Mouse (Mus musculus): ENCODE data around the gene Apoa5. TPM values are rescaled to one million over a fixed set of nuclear protein-coding genes. Genes with fewer than 3 reads are reported as not detected.
A peak's percentile ranks its signal among the peaks of the same experiment; 100 is the strongest.

Gene Apoa5
- polyA plus RNA-seq, 1 experiment from 2014 or later: 0.08 TPM

GRCm38 (mm10) chr9:46235196-46235595 lies 33.2 kb upstream of the Apoa5 start:
- Histone ChIP-seq H3K36me3 (ENCODE audit: control insufficient read depth, insufficient read depth, low read length) (no peaks in the 10 kb centered on the region), H3K27ac (replicated peaks; ENCODE audit: low read depth, low read length) (no peak overlapping the region), H3K4me3 (ENCODE audit: low read depth, low read length) (no peak overlapping the region), H3K9ac (ENCODE audit: low read length) (no peak overlapping the region), H3K4me1 (ENCODE audit: control insufficient read depth, insufficient read depth, low read length) (peaks cover 2% of the 10 kb centered on the region; the same call in 1 of the 2 replicates), H3K9me3 (ENCODE audit: control insufficient read depth, low read length) (no peaks in the 10 kb centered on the region), H3K27me3 (ENCODE audit: control insufficient read depth, insufficient read depth, low read length) (no peaks in the 10 kb centered on the region), H3K4me2 (ENCODE audit: low read depth, severe bottlenecking) (no peak overlapping the region)
- ATAC-seq (ENCODE audit: insufficient number of reproducible peaks, low FRiP score, low TSS enrichment, low read depth) (no peak), DNase-seq (ENCODE audit: low spot score) (no peak)
- 89% methylated on average over 6 of the region's 6 CpGs for WGBS

- no peak for ATAC-seq (ENCODE audit: insufficient number of reproducible peaks, low FRiP score, low TSS enrichment, low read depth)
- H3K27me3 ChIP-seq (ENCODE audit: control insufficient read depth, insufficient read depth, low read length): no peaks in the 10 kb centered on the region
- no peak within 1 kb of the TSS for H3K4me2 ChIP-seq (ENCODE audit: low read depth, severe bottlenecking)
- no peak within 1 kb of the TSS for H3K9ac ChIP-seq (ENCODE audit: low read length)
- peaks cover 1% of the 10 kb centered on the region; the same call in 1 of the 2 replicates for H3K4me1 ChIP-seq (ENCODE audit: control insufficient read depth, insufficient read depth, low read length)
- DNase-seq (ENCODE audit: low spot score): no peak
- no peaks in the 10 kb centered on the region for H3K36me3 ChIP-seq (ENCODE audit: control insufficient read depth, insufficient read depth, low read length)
- no peak within 1 kb of the TSS for H3K4me3 ChIP-seq (ENCODE audit: low read depth, low read length)
- no peak within 1 kb of the TSS for H3K27ac ChIP-seq (replicated peaks; ENCODE audit: low read depth, low read length)
- H3K9me3 ChIP-seq (ENCODE audit: control insufficient read depth, low read length): no peaks in the 10 kb centered on the region
Measured at GRCm38 (mm10) chr9:46235596-46235648, 33.0 kb upstream of the Apoa5 start, which contains the start of gene Apoc3. Gene Apoc3, minus strand, starts transcription at chr9:46235636.

- Histone ChIP-seq H3K4me3 (ENCODE audit: low read depth, low read length) (no peak overlapping the region), H3K27me3 (ENCODE audit: control insufficient read depth, insufficient read depth, low read length) (no peaks in the 10 kb centered on the region), H3K36me3 (ENCODE audit: control insufficient read depth, insufficient read depth, low read length) (no peaks in the 10 kb centered on the region), H3K9me3 (ENCODE audit: control insufficient read depth, low read length) (no peaks in the 10 kb centered on the region), H3K9ac (ENCODE audit: low read length) (no peak overlapping the region), H3K4me2 (ENCODE audit: low read depth, severe bottlenecking) (no peak overlapping the region), H3K4me1 (ENCODE audit: control insufficient read depth, insufficient read depth, low read length) (no peaks in the 10 kb centered on the region; the same call in 1 of the 2 replicates), H3K27ac (replicated peaks; ENCODE audit: low read depth, low read length) (no peak overlapping the region)
- WGBS: 50% methylated on average over 4 of the region's 4 CpGs
- DNase-seq (ENCODE audit: low spot score): no peak
- no peak for ATAC-seq (ENCODE audit: insufficient number of reproducible peaks, low FRiP score, low TSS enrichment, low read depth)
Measured at GRCm38 (mm10) chr9:46235649-46236048, 32.8 kb upstream of the Apoa5 start.

DNA sequence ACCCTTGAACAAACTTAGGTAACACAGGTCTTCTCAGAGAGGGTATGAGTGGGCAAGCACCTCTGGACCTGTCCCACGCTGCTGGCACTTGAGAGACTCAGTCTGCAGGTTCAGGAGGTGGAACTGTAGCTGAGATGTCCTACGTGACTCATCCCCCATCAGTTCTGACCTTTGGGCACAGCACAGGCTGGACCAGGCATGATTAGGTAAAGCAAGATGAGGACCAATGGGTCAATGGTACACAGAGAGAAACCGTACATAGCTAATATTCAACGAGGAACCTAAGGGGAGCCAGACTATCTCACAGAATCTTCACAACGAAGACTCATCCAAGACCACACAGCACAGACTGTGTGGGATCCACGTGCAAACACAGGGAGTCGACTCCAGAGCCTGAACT lies 29.6 kb upstream of the Apoa5 start:
- Histone ChIP-seq H3K4me2 (ENCODE audit: low read depth, severe bottlenecking) (no peak overlapping the region), H3K27ac (replicated peaks; ENCODE audit: low read depth, low read length) (no peak overlapping the region), H3K36me3 (ENCODE audit: control insufficient read depth, insufficient read depth, low read length) (no peaks in the 10 kb centered on the region), H3K27me3 (ENCODE audit: control insufficient read depth, insufficient read depth, low read length) (no peaks in the 10 kb centered on the region), H3K4me3 (ENCODE audit: low read depth, low read length) (no peak overlapping the region), H3K4me1 (ENCODE audit: control insufficient read depth, insufficient read depth, low read length) (no peaks in the 10 kb centered on the region), H3K9ac (ENCODE audit: low read length) (no peak overlapping the region), H3K9me3 (ENCODE audit: control insufficient read depth, low read length) (no peaks in the 10 kb centered on the region)
- no peak for ATAC-seq (ENCODE audit: insufficient number of reproducible peaks, low FRiP score, low TSS enrichment, low read depth)
- no peak for DNase-seq (ENCODE audit: low spot score)
- 89% methylated on average over 7 of the region's 7 CpGs for WGBS

DNA sequence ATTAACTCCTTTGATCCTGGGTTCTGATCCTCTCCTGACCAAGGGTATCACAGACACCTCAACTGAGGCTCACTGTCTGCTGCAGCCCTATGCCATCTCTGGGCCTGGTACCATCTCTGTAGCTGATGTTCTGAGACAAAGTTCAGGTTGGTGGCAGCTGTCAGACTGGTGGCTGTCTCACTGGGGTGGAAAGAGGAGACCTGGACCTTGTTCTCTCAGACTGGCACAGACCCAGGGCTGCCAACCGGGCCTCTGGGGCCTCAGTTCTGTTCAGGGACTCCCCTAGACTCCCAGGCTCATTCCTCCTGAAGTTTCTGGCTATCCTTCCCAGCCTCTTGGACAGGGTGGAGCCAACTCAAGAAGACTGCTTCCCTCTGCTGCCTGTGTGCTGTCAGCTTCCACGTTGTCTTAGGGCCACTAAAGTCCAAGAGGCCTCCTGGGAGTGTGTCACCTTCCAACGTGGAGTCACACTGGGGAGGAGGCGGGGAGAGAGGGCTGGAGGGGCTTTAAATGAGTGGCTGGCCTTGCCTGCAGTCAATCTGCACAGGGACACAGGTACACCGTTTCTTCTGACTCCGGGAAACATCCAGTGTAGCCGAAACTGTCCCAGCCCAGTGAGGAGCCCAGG lies 27.8 kb upstream of the Apoa5 start, which contains the start of gene Apoa4:
TSS of gene Apoa4 (plus strand) at position 171 of the 628 bp plus-strand sequence.
- Histone ChIP-seq H3K4me3 (ENCODE audit: low read depth, low read length) (no peak within 1 kb of the TSS), H3K9me3 (ENCODE audit: control insufficient read depth, low read length) (no peaks in the 10 kb centered on the region), H3K27me3 (ENCODE audit: control insufficient read depth, insufficient read depth, low read length) (no peaks in the 10 kb centered on the region), H3K4me1 (ENCODE audit: control insufficient read depth, insufficient read depth, low read length) (no peaks in the 10 kb centered on the region), H3K36me3 (ENCODE audit: control insufficient read depth, insufficient read depth, low read length) (no peaks in the 10 kb centered on the region), H3K27ac (replicated peaks; ENCODE audit: low read depth, low read length) (no peak within 1 kb of the TSS), H3K9ac (ENCODE audit: low read length) (no peak within 1 kb of the TSS), H3K4me2 (ENCODE audit: low read depth, severe bottlenecking) (no peak within 1 kb of the TSS)
- WGBS: 66% methylated on average over 7 of the region's 7 CpGs
- no peak for DNase-seq (ENCODE audit: low spot score)
- no peak for ATAC-seq (ENCODE audit: insufficient number of reproducible peaks, low FRiP score, low TSS enrichment, low read depth)

DNA sequence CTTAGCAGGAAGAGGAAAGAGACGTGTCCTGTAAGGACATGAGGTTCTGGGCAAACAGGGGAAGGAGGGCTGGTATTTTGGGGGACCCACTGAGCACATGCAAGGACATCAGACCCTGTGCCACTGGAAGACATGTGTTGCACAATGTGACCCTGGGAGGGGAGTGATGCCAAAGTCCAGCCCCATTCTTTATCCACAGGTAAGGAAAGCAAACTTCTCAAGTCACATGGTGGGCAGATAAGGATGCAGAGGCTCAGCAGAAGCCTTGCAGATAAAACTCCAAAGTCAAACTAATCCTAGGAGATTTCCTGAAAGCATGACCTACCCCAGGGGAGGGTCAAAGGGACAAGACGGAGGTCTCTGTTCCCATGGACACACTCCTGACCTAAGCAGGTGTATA lies 26.6 kb upstream of the Apoa5 start:
- Histone ChIP-seq H3K4me2 (ENCODE audit: low read depth, severe bottlenecking) (no peak overlapping the region), H3K27me3 (ENCODE audit: control insufficient read depth, insufficient read depth, low read length) (no peaks in the 10 kb centered on the region), H3K36me3 (ENCODE audit: control insufficient read depth, insufficient read depth, low read length) (no peaks in the 10 kb centered on the region), H3K4me1 (ENCODE audit: control insufficient read depth, insufficient read depth, low read length) (no peaks in the 10 kb centered on the region), H3K27ac (replicated peaks; ENCODE audit: low read depth, low read length) (no peak overlapping the region), H3K4me3 (ENCODE audit: low read depth, low read length) (no peak overlapping the region), H3K9ac (ENCODE audit: low read length) (no peak overlapping the region), H3K9me3 (ENCODE audit: control insufficient read depth, low read length) (no peaks in the 10 kb centered on the region)
- 71% methylated on average over 2 of the region's 2 CpGs for WGBS
- DNase-seq (ENCODE audit: low spot score): no peak
- no peak for ATAC-seq (ENCODE audit: insufficient number of reproducible peaks, low FRiP score, low TSS enrichment, low read depth)

GRCm38 (mm10) chr9:46243122-46243521 lies 25.3 kb upstream of the Apoa5 start:
- Histone ChIP-seq H3K36me3 (ENCODE audit: control insufficient read depth, insufficient read depth, low read length) (no peaks in the 10 kb centered on the region), H3K9ac (ENCODE audit: low read length) (no peak overlapping the region), H3K4me1 (ENCODE audit: control insufficient read depth, insufficient read depth, low read length) (no peaks in the 10 kb centered on the region), H3K27ac (replicated peaks; ENCODE audit: low read depth, low read length) (no peak overlapping the region), H3K27me3 (ENCODE audit: control insufficient read depth, insufficient read depth, low read length) (no peaks in the 10 kb centered on the region), H3K9me3 (ENCODE audit: control insufficient read depth, low read length) (no peaks in the 10 kb centered on the region), H3K4me3 (ENCODE audit: low read depth, low read length) (no peak overlapping the region), H3K4me2 (ENCODE audit: low read depth, severe bottlenecking) (no peak overlapping the region)
- ATAC-seq (ENCODE audit: insufficient number of reproducible peaks, low FRiP score, low TSS enrichment, low read depth) (no peak), DNase-seq (ENCODE audit: low spot score) (no peak)
- 68% methylated on average over 4 of the region's 4 CpGs for WGBS

- no peak overlapping the region for H3K9ac ChIP-seq (ENCODE audit: low read length)
- no peak overlapping the region for H3K4me3 ChIP-seq (ENCODE audit: low read depth, low read length)
- H3K4me1 ChIP-seq (ENCODE audit: control insufficient read depth, insufficient read depth, low read length): no peaks in the 10 kb centered on the region
- H3K27me3 ChIP-seq (ENCODE audit: control insufficient read depth, insufficient read depth, low read length): no peaks in the 10 kb centered on the region
- ATAC-seq (ENCODE audit: insufficient number of reproducible peaks, low FRiP score, low TSS enrichment, low read depth): no peak
- H3K9me3 ChIP-seq (ENCODE audit: control insufficient read depth, low read length): no peaks in the 10 kb centered on the region
- 62% methylated on average over 8 of the region's 8 CpGs for WGBS
- DNase-seq (ENCODE audit: low spot score): no peak
- no peak overlapping the region for H3K4me2 ChIP-seq (ENCODE audit: low read depth, severe bottlenecking)
- no peaks in the 10 kb centered on the region for H3K36me3 ChIP-seq (ENCODE audit: control insufficient read depth, insufficient read depth, low read length)
- no peak overlapping the region for H3K27ac ChIP-seq (replicated peaks; ENCODE audit: low read depth, low read length)
Measured at GRCm38 (mm10) chr9:46243584-46243983, 24.8 kb upstream of the Apoa5 start.

GRCm38 (mm10) chr9:46246752-46247324 lies 21.6 kb upstream of the Apoa5 start:
- Histone ChIP-seq H3K9me3 (ENCODE audit: control insufficient read depth, low read length) (no peaks in the 10 kb centered on the region), H3K4me2 (ENCODE audit: low read depth, severe bottlenecking) (no peak overlapping the region), H3K9ac (ENCODE audit: low read length) (no peak overlapping the region), H3K36me3 (ENCODE audit: control insufficient read depth, insufficient read depth, low read length) (no peaks in the 10 kb centered on the region), H3K27me3 (ENCODE audit: control insufficient read depth, insufficient read depth, low read length) (no peaks in the 10 kb centered on the region), H3K4me1 (ENCODE audit: control insufficient read depth, insufficient read depth, low read length) (no peaks in the 10 kb centered on the region), H3K4me3 (ENCODE audit: low read depth, low read length) (no peak overlapping the region), H3K27ac (replicated peaks; ENCODE audit: low read depth, low read length) (no peak overlapping the region)
- ATAC-seq (ENCODE audit: insufficient number of reproducible peaks, low FRiP score, low TSS enrichment, low read depth) (no peak), DNase-seq (ENCODE audit: low spot score) (peak; percentile 86)
- 22% methylated on average over 11 of the region's 11 CpGs for WGBS
